Mouse (Mus musculus) erythroblast, embryonic 14.5 days (primary cell): ENCODE results near the gene Tspan2. TPM values are rescaled to one million over a fixed set of nuclear protein-coding genes. Genes with fewer than 3 reads are reported as not detected.

Source experiments
- H3K27me3 ChIP-seq: 2 replicates; pipeline ENCODE4 v1.6.1; 2012; ENCODE audit warnings: inconsistent platforms; ENCODE audit not compliant: control insufficient read depth
- H3K36me3 ChIP-seq: 2 replicates; pipeline ENCODE4 v1.6.1; 2012; ENCODE audit warnings: mild to moderate bottlenecking, inconsistent platforms; ENCODE audit not compliant: control insufficient read depth
- H3K4me1 ChIP-seq: 2 replicates; pipeline ENCODE4 v1.6.1; 2012; ENCODE audit warnings: inconsistent platforms; ENCODE audit not compliant: control insufficient read depth
- H3K4me3 ChIP-seq: replicated peaks from 2 replicates; pipeline ENCODE3; 2012; ENCODE audit warnings: moderate library complexity, mild to moderate bottlenecking, inconsistent platforms
- H3K9me3 ChIP-seq: 2 replicates; pipeline ENCODE4 v1.6.1; 2012; ENCODE audit warnings: low read length, inconsistent platforms, mixed read lengths; ENCODE audit not compliant: control insufficient read depth
- GATA1 ChIP-seq: IDR thresholded peaks from 2 replicates; pipeline ENCODE4 v1.6.1; 2012; ENCODE audit warnings: low read length, inconsistent platforms, mixed read lengths
- TAL1 ChIP-seq: IDR thresholded peaks from 3 replicates; pipeline ENCODE4 v1.6.1; 2012; ENCODE audit warnings: low read length, inconsistent platforms, mixed read lengths
- polyA plus RNA-seq: library from polyadenylated mRNA; stranded (reverse); fragments of >175 nt; gene quantifications from 2 replicates; pipeline ENCODE4 v1.2.3, GENCODE M21; 2012

Gene Tspan2
- polyA plus RNA-seq, 1 experiment = not detected

- Histone ChIP-seq H3K4me1 (no peaks in the 10 kb centered on the region), H3K27me3 (peaks cover 5% of the 10 kb centered on the region), H3K9me3 (no peaks in the 10 kb centered on the region), H3K4me3 (no peak overlapping the region), H3K36me3 (no peaks in the 10 kb centered on the region)
- TF ChIP-seq TAL1 (no peak), GATA1 (no peak)
Observed at GRCm38 (mm10) chr3:102743202-102743601, 8.9 kb downstream of the Tspan2 start.

DNA sequence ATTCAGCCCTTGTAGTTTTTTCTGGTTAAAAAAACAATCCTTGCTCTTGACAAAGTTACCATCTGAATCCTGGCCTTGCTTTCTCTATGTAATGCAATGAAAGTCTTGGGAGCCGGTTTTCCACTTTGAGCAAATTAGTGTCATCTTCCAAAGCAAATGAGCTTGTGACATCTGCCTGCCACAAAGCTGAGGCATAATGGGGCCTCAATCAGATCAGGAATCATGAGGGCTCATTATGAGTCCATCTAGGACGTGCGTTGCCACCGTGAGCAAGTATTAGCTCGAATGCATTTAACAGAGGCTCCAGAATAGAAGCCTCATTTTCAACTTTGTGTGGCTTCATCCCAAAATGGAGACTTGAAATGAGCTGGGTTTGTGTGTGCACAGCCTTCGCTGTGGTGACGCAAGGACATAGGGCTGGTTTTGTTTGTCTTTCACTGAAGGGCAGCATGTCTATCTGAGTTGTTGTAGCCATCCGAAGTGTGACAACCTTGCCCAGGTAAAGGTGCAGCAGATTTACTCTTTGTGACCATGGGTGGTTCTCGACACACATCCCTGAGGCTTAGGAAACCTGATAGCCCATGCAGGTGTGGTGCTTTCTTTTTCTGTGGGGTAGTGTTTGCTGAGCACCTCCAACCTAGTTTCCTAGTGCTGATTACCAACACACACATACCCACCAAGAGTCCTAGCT is 9.6 kb downstream of the Tspan2 start:
- Histone ChIP-seq H3K4me3 (no peak overlapping the region), H3K27me3 (no peaks in the 10 kb centered on the region), H3K36me3 (no peaks in the 10 kb centered on the region), H3K9me3 (no peaks in the 10 kb centered on the region), H3K4me1 (no peaks in the 10 kb centered on the region)
- no peak for TF ChIP-seq GATA1
- TF ChIP-seq TAL1 = no peak

- Histone ChIP-seq H3K4me1 (no peaks in the 10 kb centered on the region), H3K9me3 (no peaks in the 10 kb centered on the region), H3K36me3 (no peaks in the 10 kb centered on the region), H3K4me3 (no peak overlapping the region), H3K27me3 (no peaks in the 10 kb centered on the region)
- TF ChIP-seq GATA1 (no peak), TAL1 (no peak)
Observed at GRCm38 (mm10) chr3:102744657-102745056, 10.3 kb downstream of the Tspan2 start.

DNA sequence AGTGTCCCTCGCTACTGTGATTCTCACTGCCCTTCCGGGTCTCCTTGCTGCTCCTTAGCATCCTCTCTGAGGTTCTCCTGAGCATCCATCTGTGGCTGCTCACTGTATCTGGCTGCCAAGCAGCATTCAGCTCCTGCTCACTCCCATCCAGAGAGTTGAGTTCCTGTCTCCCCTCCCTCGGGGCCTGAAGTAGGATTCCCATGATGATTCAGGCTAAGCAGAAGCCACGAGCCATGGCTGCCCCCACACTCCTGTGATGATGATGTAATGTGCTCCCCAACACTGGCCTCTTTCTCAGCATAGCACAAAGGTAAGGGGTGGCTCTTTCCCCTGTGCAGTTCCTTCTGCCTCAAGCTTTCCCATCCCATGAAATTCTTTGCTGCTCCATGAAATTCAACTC is 11.8 kb downstream of the Tspan2 start:
- no peaks in the 10 kb centered on the region for H3K9me3 ChIP-seq
- H3K27me3 ChIP-seq = no peaks in the 10 kb centered on the region
- H3K4me1 ChIP-seq = no peaks in the 10 kb centered on the region
- TF ChIP-seq TAL1 = no peak
- no peak for TF ChIP-seq GATA1
- no peak overlapping the region for H3K4me3 ChIP-seq
- no peaks in the 10 kb centered on the region for H3K36me3 ChIP-seq

GRCm38 (mm10) chr3:102748038-102748437 is 13.7 kb downstream of the Tspan2 start:
- no peak overlapping the region for H3K4me3 ChIP-seq
- no peak for TF ChIP-seq GATA1
- no peak for TF ChIP-seq TAL1
- H3K27me3 ChIP-seq = no peaks in the 10 kb centered on the region
- H3K4me1 ChIP-seq = no peaks in the 10 kb centered on the region
- H3K36me3 ChIP-seq = no peaks in the 10 kb centered on the region
- no peaks in the 10 kb centered on the region for H3K9me3 ChIP-seq

DNA sequence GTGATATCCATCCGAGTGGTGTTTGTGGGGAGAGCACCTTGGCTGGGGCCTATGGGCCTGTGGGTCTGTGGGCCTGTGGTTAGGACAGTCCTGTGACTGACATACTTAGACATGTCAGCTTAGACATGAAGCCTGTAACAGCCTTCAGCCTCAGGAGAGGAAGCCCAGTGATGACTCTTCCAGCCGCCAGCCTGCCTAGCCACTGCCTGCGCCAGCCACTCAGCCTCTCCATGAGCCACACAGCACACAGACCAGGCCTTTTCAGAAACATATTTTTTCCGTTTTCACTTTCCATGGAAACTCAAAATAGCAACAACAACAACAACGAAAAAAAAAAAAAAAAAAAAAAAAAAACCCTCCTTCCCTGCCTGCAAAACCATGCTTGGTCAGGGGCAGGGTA is 14.4 kb downstream of the Tspan2 start:
- Histone ChIP-seq H3K4me1 (no peaks in the 10 kb centered on the region), H3K36me3 (no peaks in the 10 kb centered on the region)
- TF ChIP-seq TAL1 = no peak
- no peak for TF ChIP-seq GATA1

GRCm38 (mm10) chr3:102751136-102751535 is 16.8 kb downstream of the Tspan2 start:
- H3K36me3 ChIP-seq = no peaks in the 10 kb centered on the region
- H3K27me3 ChIP-seq = no peaks in the 10 kb centered on the region
- H3K9me3 ChIP-seq = no peaks in the 10 kb centered on the region
- TF ChIP-seq GATA1 (no peak), TAL1 (no peak)
- H3K4me1 ChIP-seq = no peaks in the 10 kb centered on the region
- no peak overlapping the region for H3K4me3 ChIP-seq

More for the DNA sequence above, 14.4 kb downstream of the Tspan2 start:
- no peak overlapping the region for H3K4me3 ChIP-seq
- no peaks in the 10 kb centered on the region for H3K27me3 ChIP-seq
- H3K9me3 ChIP-seq = no peaks in the 10 kb centered on the region

DNA sequence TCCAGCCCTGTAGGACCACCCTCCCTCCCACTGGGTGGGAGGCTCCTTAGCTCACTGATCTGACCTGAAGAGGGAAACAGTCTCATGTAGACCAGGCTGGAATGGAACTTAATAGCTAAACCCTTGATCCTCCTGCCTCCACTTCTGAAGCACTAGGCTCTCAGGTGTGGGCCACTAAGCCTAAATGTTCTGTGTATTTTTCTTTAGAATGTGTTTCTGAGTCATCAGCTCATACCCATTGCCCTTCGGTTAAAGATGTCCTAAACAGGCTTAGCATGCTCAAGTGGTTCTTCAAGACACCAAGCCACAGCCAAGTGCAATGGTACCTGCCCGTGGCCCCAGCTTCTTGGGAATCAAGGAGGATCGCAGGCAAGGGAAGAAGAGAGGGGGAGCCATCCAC is 17.2 kb downstream of the Tspan2 start:
- Histone ChIP-seq H3K4me3 (no peak overlapping the region), H3K36me3 (no peaks in the 10 kb centered on the region), H3K9me3 (no peaks in the 10 kb centered on the region), H3K4me1 (no peaks in the 10 kb centered on the region), H3K27me3 (no peaks in the 10 kb centered on the region)
- no peak for TF ChIP-seq GATA1
- TF ChIP-seq TAL1 = no peak

GRCm38 (mm10) chr3:102752053-102752452 is 17.7 kb downstream of the Tspan2 start:
- H3K9me3 ChIP-seq = no peaks in the 10 kb centered on the region
- H3K36me3 ChIP-seq = no peaks in the 10 kb centered on the region
- no peaks in the 10 kb centered on the region for H3K4me1 ChIP-seq
- no peaks in the 10 kb centered on the region for H3K27me3 ChIP-seq
- H3K4me3 ChIP-seq = no peak overlapping the region
- TF ChIP-seq TAL1 (no peak), GATA1 (no peak)

GRCm38 (mm10) chr3:102752457-102752856 is 18.1 kb downstream of the Tspan2 start:
- no peaks in the 10 kb centered on the region for H3K36me3 ChIP-seq
- no peaks in the 10 kb centered on the region for H3K9me3 ChIP-seq
- TF ChIP-seq GATA1 = no peak
- no peak for TF ChIP-seq TAL1
- no peaks in the 10 kb centered on the region for H3K27me3 ChIP-seq
- no peak overlapping the region for H3K4me3 ChIP-seq
- H3K4me1 ChIP-seq = no peaks in the 10 kb centered on the region
